Mouse (Mus musculus) neutrophil, adult 65 days (primary cell): Measurements from ENCODE around the gene 4932438A13Rik. TPM values are rescaled to one million over a fixed set of nuclear protein-coding genes. Genes with fewer than 3 reads are reported as not detected.

ENCODE experiments used
- total RNA-seq: library from RNA; stranded (reverse); gene quantifications from 2 replicates; pipeline ENCODE4 v1.2.4, GENCODE M21; 2023

The 4932438A13Rik gene
- 157 and 273 TPM in 2 replicates for total RNA-seq

GRCm38 (mm10) chr3:36862721-36863275 is at the start of gene 4932438A13Rik:
Gene 4932438A13Rik (plus strand): TSS chr3:36863104.

GRCm38 (mm10) chr3:37063406-37063805 is 200.5 kb downstream of the 4932438A13Rik start, which contains the start of gene Adad1:
Gene Adad1 (plus strand): TSS chr3:37063527.

Other genes starting within 250 kb of the 4932438A13Rik start
- 0.28 and 0.39 TPM in 2 replicates for gene Bbs7, start 249.6 kb upstream of the 4932438A13Rik start, total RNA-seq
- not detected in 2 replicates for gene Trpc3, start 172.9 kb upstream of the 4932438A13Rik start, total RNA-seq
- gene Adad1, start 200.4 kb downstream of the 4932438A13Rik start, total RNA-seq, result not detected in 2 replicates